Mouse (Mus musculus) small intestine, adult 2 months (tissue): ENCODE data around the gene Slc5a5.

ENCODE experiments used
- CTCF ChIP-seq: fragments of 200-500 bp; IDR thresholded peaks from 2 replicates; pipeline ENCODE4 v1.5.1; 2012; ENCODE audit warnings: low read depth, mild to moderate bottlenecking, control low read depth, inconsistent platforms, low read length, moderate library complexity, mixed read lengths; ENCODE audit not compliant: insufficient replicate concordance, insufficient read length; ENCODE audit errors: extremely low read depth
- POLR2A ChIP-seq: fragments of 200-500 bp; IDR thresholded peaks from 2 replicates; pipeline ENCODE4 v1.6.1; 2012; ENCODE audit warnings: low read depth, mild to moderate bottlenecking, control low read depth, inconsistent platforms, low read length, moderate library complexity

- TF ChIP-seq POLR2A (no peak), CTCF (no peak)
Observed at GRCm38 (mm10) chr8:70934786-70935185, 42.2 kb upstream of the Slc5a5 start.
